Mouse (Mus musculus): ENCODE data around the gene Nek1. TPM values are rescaled to one million over a fixed set of nuclear protein-coding genes. Genes with fewer than 3 reads are reported as not detected.
"Not testable (repeated sequence)": the region's sequence is repeated elsewhere in the genome, so short reads cannot be mapped to it uniquely, and the experiment has no call there.

Nek1 gene
- polyA plus RNA-seq, 1 experiment from 2014 or later = 14.1 TPM

- no peak for ATAC-seq (replicated peaks; ENCODE audit: low FRiP score)
- peaks cover 52% of the 10 kb centered on the region for H3K4me1 ChIP-seq (replicated peaks; ENCODE audit: control insufficient read depth, insufficient read depth, low read length)
- no peaks in the 10 kb centered on the region for H3K9me3 ChIP-seq (ENCODE audit: control insufficient read depth, low read length)
- no peak for DNase-seq (ENCODE audit: low spot score)
- no peak overlapping the region for H3K4me3 ChIP-seq (ENCODE audit: low read depth, low read length)
- no peaks in the 10 kb centered on the region for H3K36me3 ChIP-seq (ENCODE audit: control insufficient read depth, insufficient read depth, low read length)
- no peak overlapping the region; the same call in 1 of the 2 replicates for H3K27ac ChIP-seq (ENCODE audit: low read depth, low read length)
- no peak overlapping the region for H3K9ac ChIP-seq (ENCODE audit: low read depth, low read length)
- no peaks in the 10 kb centered on the region for H3K27me3 ChIP-seq (replicated peaks; ENCODE audit: control insufficient read depth, insufficient read depth, low read length)
- 77% methylated on average over 9 of the region's 9 CpGs for WGBS
- peak overlapping the region; percentile 46 for H3K4me2 ChIP-seq
These were observed 16.2 kb upstream of the Nek1 start for GRCm38 (mm10) chr8:60976818-60977217.

GRCm38 (mm10) chr8:60978496-60978895 lies 14.5 kb upstream of the Nek1 start:
- WGBS = 68% methylated on average over 5 of the region's 5 CpGs

GRCm38 (mm10) chr8:60981388-60981787 lies 11.6 kb upstream of the Nek1 start:
- DNase-seq (ENCODE audit: low spot score) (no peak), ATAC-seq (replicated peaks; ENCODE audit: low FRiP score) (no peak)
- no peaks in the 10 kb centered on the region for H3K27me3 ChIP-seq (replicated peaks; ENCODE audit: control insufficient read depth, insufficient read depth, low read length)
- WGBS = 36% methylated on average over 1 of the region's 1 CpGs
- H3K4me2 ChIP-seq = peak overlapping the region; percentile 85
- H3K27ac ChIP-seq (ENCODE audit: low read depth, low read length) = no peak overlapping the region
- peak overlapping the region; percentile 93 for H3K4me3 ChIP-seq (ENCODE audit: low read depth, low read length)
- H3K9me3 ChIP-seq (ENCODE audit: control insufficient read depth, low read length) = no peaks in the 10 kb centered on the region
- no peaks in the 10 kb centered on the region for H3K36me3 ChIP-seq (ENCODE audit: control insufficient read depth, insufficient read depth, low read length)
- peak overlapping the region; percentile 13; the same call in 1 of the 2 replicates for H3K9ac ChIP-seq (ENCODE audit: low read depth, low read length)
- peaks cover 21% of the 10 kb centered on the region for H3K4me1 ChIP-seq (replicated peaks; ENCODE audit: control insufficient read depth, insufficient read depth, low read length)

More at GRCm38 (mm10) chr8:60978496-60978895, 14.5 kb upstream of the Nek1 start:
- ATAC-seq (replicated peaks; ENCODE audit: low FRiP score) = no peak
- DNase-seq (ENCODE audit: low spot score) = no peak
- H3K27ac ChIP-seq (ENCODE audit: low read depth, low read length) = no peak overlapping the region
- H3K4me3 ChIP-seq (ENCODE audit: low read depth, low read length) = no peak overlapping the region
- no peaks in the 10 kb centered on the region for H3K36me3 ChIP-seq (ENCODE audit: control insufficient read depth, insufficient read depth, low read length)
- H3K27me3 ChIP-seq (replicated peaks; ENCODE audit: control insufficient read depth, insufficient read depth, low read length) = no peaks in the 10 kb centered on the region
- peaks cover 38% of the 10 kb centered on the region for H3K4me1 ChIP-seq (replicated peaks; ENCODE audit: control insufficient read depth, insufficient read depth, low read length)
- peak overlapping the region; percentile 7; the same call in 1 of the 2 replicates for H3K4me2 ChIP-seq
- no peaks in the 10 kb centered on the region for H3K9me3 ChIP-seq (ENCODE audit: control insufficient read depth, low read length)
- no peak overlapping the region for H3K9ac ChIP-seq (ENCODE audit: low read depth, low read length)

GRCm38 (mm10) chr8:60982701-60983687 lies 10.0 kb upstream of the Nek1 start, which contains the start of gene Clcn3:
Gene Clcn3 (minus strand): TSS chr8:60983300.
- peak within 1 kb of the TSS; percentile 93 for H3K4me3 ChIP-seq (ENCODE audit: low read depth, low read length)
- peak within 1 kb of the TSS; percentile 97 for H3K27ac ChIP-seq (ENCODE audit: low read depth, low read length)
- no peaks in the 10 kb centered on the region for H3K9me3 ChIP-seq (ENCODE audit: control insufficient read depth, low read length)
- H3K36me3 ChIP-seq (ENCODE audit: control insufficient read depth, insufficient read depth, low read length) = no peaks in the 10 kb centered on the region
- peak within 1 kb of the TSS; percentile 82 for H3K9ac ChIP-seq (ENCODE audit: low read depth, low read length)
- WGBS = under 1% methylated on average over 101 of the region's 101 CpGs
- H3K4me2 ChIP-seq = peak within 1 kb of the TSS; percentile 85
- no peaks in the 10 kb centered on the region for H3K27me3 ChIP-seq (replicated peaks; ENCODE audit: control insufficient read depth, insufficient read depth, low read length)
- peaks cover 16% of the 10 kb centered on the region for H3K4me1 ChIP-seq (replicated peaks; ENCODE audit: control insufficient read depth, insufficient read depth, low read length)
- peak; percentile 100 for ATAC-seq (replicated peaks; ENCODE audit: low FRiP score)
- peak; percentile 98 for DNase-seq (ENCODE audit: low spot score)

- H3K36me3 ChIP-seq (ENCODE audit: control insufficient read depth, insufficient read depth, low read length) = no peaks in the 10 kb centered on the region
- DNase-seq (ENCODE audit: low spot score) = peak; percentile 60
- H3K4me2 ChIP-seq = peak overlapping the region; percentile 85
- H3K9me3 ChIP-seq (ENCODE audit: control insufficient read depth, low read length) = no peaks in the 10 kb centered on the region
- H3K27ac ChIP-seq (ENCODE audit: low read depth, low read length) = peak overlapping the region; percentile 97
- 12% methylated on average over 9 of the region's 9 CpGs for WGBS
- no peaks in the 10 kb centered on the region for H3K27me3 ChIP-seq (replicated peaks; ENCODE audit: control insufficient read depth, insufficient read depth, low read length)
- H3K4me1 ChIP-seq (replicated peaks; ENCODE audit: control insufficient read depth, insufficient read depth, low read length) = peaks cover 13% of the 10 kb centered on the region
- H3K9ac ChIP-seq (ENCODE audit: low read depth, low read length) = peak overlapping the region; percentile 82
- peak; percentile 44 for ATAC-seq (replicated peaks; ENCODE audit: low FRiP score)
- peak overlapping the region; percentile 93 for H3K4me3 ChIP-seq (ENCODE audit: low read depth, low read length)
These were observed 9.3 kb upstream of the Nek1 start for GRCm38 (mm10) chr8:60983688-60984079.

GRCm38 (mm10) chr8:60984260-60985010 lies 8.6 kb upstream of the Nek1 start:
- DNase-seq (ENCODE audit: low spot score); H3K9ac ChIP-seq (ENCODE audit: low read depth, low read length): not testable (repeated sequence)
- WGBS = 81% methylated on average over 17 of the region's 17 CpGs

GRCm38 (mm10) chr8:60992561-60992909 lies 460 bp upstream of the Nek1 start:
- ATAC-seq (replicated peaks; ENCODE audit: low FRiP score) = peak; percentile 87
- Histone ChIP-seq H3K4me1 (replicated peaks; ENCODE audit: control insufficient read depth, insufficient read depth, low read length) (peaks cover 2% of the 10 kb centered on the region; the same call in 1 of the 2 replicates), H3K36me3 (ENCODE audit: control insufficient read depth, insufficient read depth, low read length) (0 out of 2 replicates have a peak, but pooled peaks cover 2% of the 10 kb centered on the region), H3K27me3 (replicated peaks; ENCODE audit: control insufficient read depth, insufficient read depth, low read length) (no peaks in the 10 kb centered on the region), H3K4me2 (peak overlapping the region; percentile 75), H3K27ac (ENCODE audit: low read depth, low read length) (peak overlapping the region; percentile 97), H3K4me3 (ENCODE audit: low read depth, low read length) (peak overlapping the region; percentile 82), H3K9ac (ENCODE audit: low read depth, low read length) (peak overlapping the region; percentile 66), H3K9me3 (ENCODE audit: control insufficient read depth, low read length) (no peaks in the 10 kb centered on the region)
- no peak for DNase-seq (ENCODE audit: low spot score)
- WGBS = under 1% methylated on average over 16 of the region's 16 CpGs

More at GRCm38 (mm10) chr8:60984260-60985010, 8.6 kb upstream of the Nek1 start:
- H3K27ac ChIP-seq (ENCODE audit: low read depth, low read length); H3K36me3 ChIP-seq (ENCODE audit: control insufficient read depth, insufficient read depth, low read length); ATAC-seq (replicated peaks; ENCODE audit: low FRiP score); H3K4me1 ChIP-seq (replicated peaks; ENCODE audit: control insufficient read depth, insufficient read depth, low read length); H3K9me3 ChIP-seq (ENCODE audit: control insufficient read depth, low read length); H3K27me3 ChIP-seq (replicated peaks; ENCODE audit: control insufficient read depth, insufficient read depth, low read length): not testable (repeated sequence)
- H3K4me3 ChIP-seq (ENCODE audit: low read depth, low read length) = peak overlapping the region; percentile 93; the same call in 1 of the 2 replicates
- H3K4me2 ChIP-seq = peak overlapping the region; percentile 85

GRCm38 (mm10) chr8:60993639-60993986 lies 618 bp downstream of the Nek1 start:
- Histone ChIP-seq H3K27ac (ENCODE audit: low read depth, low read length) (peak overlapping the region; percentile 97), H3K4me3 (ENCODE audit: low read depth, low read length) (peak overlapping the region; percentile 82), H3K9me3 (ENCODE audit: control insufficient read depth, low read length) (peaks cover 5% of the 10 kb centered on the region; the same call in 1 of the 2 replicates), H3K36me3 (ENCODE audit: control insufficient read depth, insufficient read depth, low read length) (peaks cover 7% of the 10 kb centered on the region; the same call in 1 of the 2 replicates), H3K4me2 (peak overlapping the region; percentile 75), H3K9ac (ENCODE audit: low read depth, low read length) (peak overlapping the region; percentile 80), H3K27me3 (replicated peaks; ENCODE audit: control insufficient read depth, insufficient read depth, low read length) (no peaks in the 10 kb centered on the region), H3K4me1 (replicated peaks; ENCODE audit: control insufficient read depth, insufficient read depth, low read length) (peaks cover 2% of the 10 kb centered on the region; the same call in 1 of the 2 replicates)
- DNase-seq (ENCODE audit: low spot score) (no peak), ATAC-seq (replicated peaks; ENCODE audit: low FRiP score) (no peak)
- 4% methylated on average over 12 of the region's 12 CpGs for WGBS
